Mouse (Mus musculus): ENCODE results near the gene H2-K1. TPM values are rescaled to one million over a fixed set of nuclear protein-coding genes. Genes with fewer than 3 reads are reported as not detected.

Gene H2-K1
- polyA plus RNA-seq (2015; fragmentation: Illumina TruSeq; extraction: RNeasy Lipid Tissue Mini Kit (QIAGEN cat#74804); ENCODE audit: insufficient read depth, low replicate concordance) = 3,352 TPM

GRCm38 (mm10) chr17:34000150-34000537 lies at the start of gene H2-K1:
Gene H2-K1 (minus strand): TSS chr17:34000347.

GRCm38 (mm10) chr17:34038878-34039561 lies 38.9 kb upstream of the H2-K1 start, which contains the start of gene Col11a2:
Gene Col11a2 (plus strand): TSS chr17:34039437.

GRCm38 (mm10) chr17:34031465-34032173 lies 31.5 kb upstream of the H2-K1 start, which contains the start of the genes Slc39a7 and Rxrb:
Gene Slc39a7 (minus strand): TSS chr17:34031682.
Gene Rxrb (plus strand): TSS chr17:34031812.

GRCm38 (mm10) chr17:34027656-34028223 lies 27.6 kb upstream of the H2-K1 start, which contains the start of gene H2-Ke6:
Gene H2-Ke6 (minus strand): TSS chr17:34028060.

GRCm38 (mm10) chr17:34024317-34024821 lies 24.2 kb upstream of the H2-K1 start, which contains the start of gene Ring1:
Gene Ring1 (minus strand): TSS chr17:34024680.

GRCm38 (mm10) chr17:33955555-33956214 lies 44.5 kb downstream of the H2-K1 start, which contains the start of the genes Vps52 and Rps18:
Gene Vps52 (plus strand): TSS chr17:33955812.
Gene Rps18 (minus strand): TSS chr17:33956001.

GRCm38 (mm10) chr17:33951021-33951946 lies 48.9 kb downstream of the H2-K1 start, which contains the start of gene B3galt4:
Gene B3galt4 (minus strand): TSS chr17:33951488.

Other genes with a start within 250 kb of the H2-K1 start
- 65.7 TPM for gene Rab11b, start 239.8 kb downstream of the H2-K1 start, polyA plus RNA-seq (2015; fragmentation: Illumina TruSeq; extraction: RNeasy Lipid Tissue Mini Kit (QIAGEN cat#74804); ENCODE audit: insufficient read depth, low replicate concordance)
- 11.1 TPM for gene Angptl4, start 218.5 kb downstream of the H2-K1 start, polyA plus RNA-seq (2015; fragmentation: Illumina TruSeq; extraction: RNeasy Lipid Tissue Mini Kit (QIAGEN cat#74804); ENCODE audit: insufficient read depth, low replicate concordance)
- 53.6 TPM for gene Kank3, start 189.8 kb downstream of the H2-K1 start, polyA plus RNA-seq (2015; fragmentation: Illumina TruSeq; extraction: RNeasy Lipid Tissue Mini Kit (QIAGEN cat#74804); ENCODE audit: insufficient read depth, low replicate concordance)
- 1,152 TPM for gene Rps28, start 175.8 kb downstream of the H2-K1 start, polyA plus RNA-seq (2015; fragmentation: Illumina TruSeq; extraction: RNeasy Lipid Tissue Mini Kit (QIAGEN cat#74804); ENCODE audit: insufficient read depth, low replicate concordance)
- gene Ndufa7, start 175.8 kb downstream of the H2-K1 start, polyA plus RNA-seq (2015; fragmentation: Illumina TruSeq; extraction: RNeasy Lipid Tissue Mini Kit (QIAGEN cat#74804); ENCODE audit: insufficient read depth, low replicate concordance) = 55.2 TPM
- gene Cd320, start 157.3 kb downstream of the H2-K1 start, polyA plus RNA-seq (2015; fragmentation: Illumina TruSeq; extraction: RNeasy Lipid Tissue Mini Kit (QIAGEN cat#74804); ENCODE audit: insufficient read depth, low replicate concordance) = 5.0 TPM
- not detected for gene Gm7029, start 126.5 kb downstream of the H2-K1 start, polyA plus RNA-seq (2015; fragmentation: Illumina TruSeq; extraction: RNeasy Lipid Tissue Mini Kit (QIAGEN cat#74804); ENCODE audit: insufficient read depth, low replicate concordance)
- 5.8 TPM for gene Kifc1, start 109.7 kb downstream of the H2-K1 start, polyA plus RNA-seq (2015; fragmentation: Illumina TruSeq; extraction: RNeasy Lipid Tissue Mini Kit (QIAGEN cat#74804); ENCODE audit: insufficient read depth, low replicate concordance)
- gene Platr17, start 95.2 kb downstream of the H2-K1 start, polyA plus RNA-seq (2015; fragmentation: Illumina TruSeq; extraction: RNeasy Lipid Tissue Mini Kit (QIAGEN cat#74804); ENCODE audit: insufficient read depth, low replicate concordance) = 1.5 TPM
- 39.7 TPM for gene Daxx, start 90.9 kb downstream of the H2-K1 start, polyA plus RNA-seq (2015; fragmentation: Illumina TruSeq; extraction: RNeasy Lipid Tissue Mini Kit (QIAGEN cat#74804); ENCODE audit: insufficient read depth, low replicate concordance)
- gene Tapbp, start 84.4 kb downstream of the H2-K1 start, polyA plus RNA-seq (2015; fragmentation: Illumina TruSeq; extraction: RNeasy Lipid Tissue Mini Kit (QIAGEN cat#74804); ENCODE audit: insufficient read depth, low replicate concordance) = 143 TPM
- gene Zbtb22, start 84.4 kb downstream of the H2-K1 start, polyA plus RNA-seq (2015; fragmentation: Illumina TruSeq; extraction: RNeasy Lipid Tissue Mini Kit (QIAGEN cat#74804); ENCODE audit: insufficient read depth, low replicate concordance) = 10.6 TPM
- 55.9 TPM for gene Rgl2, start 70.8 kb downstream of the H2-K1 start, polyA plus RNA-seq (2015; fragmentation: Illumina TruSeq; extraction: RNeasy Lipid Tissue Mini Kit (QIAGEN cat#74804); ENCODE audit: insufficient read depth, low replicate concordance)
- 50.2 TPM for gene Pfdn6, start 60.0 kb downstream of the H2-K1 start, polyA plus RNA-seq (2015; fragmentation: Illumina TruSeq; extraction: RNeasy Lipid Tissue Mini Kit (QIAGEN cat#74804); ENCODE audit: insufficient read depth, low replicate concordance)
- 6.0 TPM for gene Wdr46, start 59.7 kb downstream of the H2-K1 start, polyA plus RNA-seq (2015; fragmentation: Illumina TruSeq; extraction: RNeasy Lipid Tissue Mini Kit (QIAGEN cat#74804); ENCODE audit: insufficient read depth, low replicate concordance)
- gene B3galt4, start 48.9 kb downstream of the H2-K1 start, polyA plus RNA-seq (2015; fragmentation: Illumina TruSeq; extraction: RNeasy Lipid Tissue Mini Kit (QIAGEN cat#74804); ENCODE audit: insufficient read depth, low replicate concordance) = 4.4 TPM
- 28.2 TPM for gene Vps52, start 44.5 kb downstream of the H2-K1 start, polyA plus RNA-seq (2015; fragmentation: Illumina TruSeq; extraction: RNeasy Lipid Tissue Mini Kit (QIAGEN cat#74804); ENCODE audit: insufficient read depth, low replicate concordance)
- gene Rps18, start 44.3 kb downstream of the H2-K1 start, polyA plus RNA-seq (2015; fragmentation: Illumina TruSeq; extraction: RNeasy Lipid Tissue Mini Kit (QIAGEN cat#74804); ENCODE audit: insufficient read depth, low replicate concordance) = 1,734 TPM
- 10.5 TPM for gene Ring1, start 24.3 kb upstream of the H2-K1 start, polyA plus RNA-seq (2015; fragmentation: Illumina TruSeq; extraction: RNeasy Lipid Tissue Mini Kit (QIAGEN cat#74804); ENCODE audit: insufficient read depth, low replicate concordance)
- gene H2-Ke6, start 27.7 kb upstream of the H2-K1 start, polyA plus RNA-seq (2015; fragmentation: Illumina TruSeq; extraction: RNeasy Lipid Tissue Mini Kit (QIAGEN cat#74804); ENCODE audit: insufficient read depth, low replicate concordance) = 137 TPM
- 38.7 TPM for gene Slc39a7, start 31.3 kb upstream of the H2-K1 start, polyA plus RNA-seq (2015; fragmentation: Illumina TruSeq; extraction: RNeasy Lipid Tissue Mini Kit (QIAGEN cat#74804); ENCODE audit: insufficient read depth, low replicate concordance)
- 24.2 TPM for gene Rxrb, start 31.5 kb upstream of the H2-K1 start, polyA plus RNA-seq (2015; fragmentation: Illumina TruSeq; extraction: RNeasy Lipid Tissue Mini Kit (QIAGEN cat#74804); ENCODE audit: insufficient read depth, low replicate concordance)
- 0.94 TPM for gene Col11a2, start 39.1 kb upstream of the H2-K1 start, polyA plus RNA-seq (2015; fragmentation: Illumina TruSeq; extraction: RNeasy Lipid Tissue Mini Kit (QIAGEN cat#74804); ENCODE audit: insufficient read depth, low replicate concordance)
- gene H2-Oa, start 92.0 kb upstream of the H2-K1 start, polyA plus RNA-seq (2015; fragmentation: Illumina TruSeq; extraction: RNeasy Lipid Tissue Mini Kit (QIAGEN cat#74804); ENCODE audit: insufficient read depth, low replicate concordance) = 69.0 TPM
- 162 TPM for gene H2-DMa, start 119.2 kb upstream of the H2-K1 start, polyA plus RNA-seq (2015; fragmentation: Illumina TruSeq; extraction: RNeasy Lipid Tissue Mini Kit (QIAGEN cat#74804); ENCODE audit: insufficient read depth, low replicate concordance)
- gene Brd2, start 122.3 kb upstream of the H2-K1 start, polyA plus RNA-seq (2015; fragmentation: Illumina TruSeq; extraction: RNeasy Lipid Tissue Mini Kit (QIAGEN cat#74804); ENCODE audit: insufficient read depth, low replicate concordance) = 245 TPM
- 497 TPM for gene H2-DMb2, start 143.0 kb upstream of the H2-K1 start, polyA plus RNA-seq (2015; fragmentation: Illumina TruSeq; extraction: RNeasy Lipid Tissue Mini Kit (QIAGEN cat#74804); ENCODE audit: insufficient read depth, low replicate concordance)
- 222 TPM for gene H2-DMb1, start 152.7 kb upstream of the H2-K1 start, polyA plus RNA-seq (2015; fragmentation: Illumina TruSeq; extraction: RNeasy Lipid Tissue Mini Kit (QIAGEN cat#74804); ENCODE audit: insufficient read depth, low replicate concordance)
- 94.6 TPM for gene Tap1, start 187.2 kb upstream of the H2-K1 start, polyA plus RNA-seq (2015; fragmentation: Illumina TruSeq; extraction: RNeasy Lipid Tissue Mini Kit (QIAGEN cat#74804); ENCODE audit: insufficient read depth, low replicate concordance)
- gene Psmb9, start 187.4 kb upstream of the H2-K1 start, polyA plus RNA-seq (2015; fragmentation: Illumina TruSeq; extraction: RNeasy Lipid Tissue Mini Kit (QIAGEN cat#74804); ENCODE audit: insufficient read depth, low replicate concordance) = 164 TPM
- 229 TPM for gene Psmb8, start 197.4 kb upstream of the H2-K1 start, polyA plus RNA-seq (2015; fragmentation: Illumina TruSeq; extraction: RNeasy Lipid Tissue Mini Kit (QIAGEN cat#74804); ENCODE audit: insufficient read depth, low replicate concordance)
- 38.1 TPM for gene Tap2, start 203.2 kb upstream of the H2-K1 start, polyA plus RNA-seq (2015; fragmentation: Illumina TruSeq; extraction: RNeasy Lipid Tissue Mini Kit (QIAGEN cat#74804); ENCODE audit: insufficient read depth, low replicate concordance)
- 1,133 TPM for gene H2-Ob, start 238.6 kb upstream of the H2-K1 start, polyA plus RNA-seq (2015; fragmentation: Illumina TruSeq; extraction: RNeasy Lipid Tissue Mini Kit (QIAGEN cat#74804); ENCODE audit: insufficient read depth, low replicate concordance)

Data from spleen, adult 10 weeks (tissue).